Mouse (Mus musculus) MEL (cell line): Measurements from ENCODE around the gene Usp25. TPM values are rescaled to one million over a fixed set of nuclear protein-coding genes. Genes with fewer than 3 reads are reported as not detected.

Experiments
- DNase-seq: peaks from one replicate; pipeline ENCODE4 v3.0.0; 2011; ENCODE audit warnings: low read depth, low spot score
- H3K27ac ChIP-seq: 2 replicates; pipeline ENCODE4 v1.5.1; 2012; ENCODE audit warnings: low read depth, mild to moderate bottlenecking, control low read depth, low read length, moderate library complexity; ENCODE audit not compliant: control insufficient read depth
- H3K27me3 ChIP-seq, 2 experiments: fragments of 150-350 bp in 1 of 2; sonication (generic) in 1 of 2; 2 replicates each; pipeline ENCODE4 v1.6.1; 2012; ENCODE audit warnings: low read length in 2 of 2, mild to moderate bottlenecking in 2 of 2, improper control_type of control experiment in 1 of 2, moderate library complexity in 1 of 2; ENCODE audit not compliant: insufficient read depth in 2 of 2, control insufficient read depth in 1 of 2
- H3K36me3 ChIP-seq, 2 experiments: 2 replicates each; pipeline ENCODE4 v1.6.1; 2012 to 2014; ENCODE audit warnings: low read length in 2 of 2, improper control_type of control experiment in 1 of 2, inconsistent platforms in 1 of 2, mild to moderate bottlenecking in 1 of 2; ENCODE audit not compliant: insufficient read depth in 2 of 2, control insufficient read depth in 1 of 2
- H3K4me1 ChIP-seq, 2 experiments: fragments of 150-350 bp in 1 of 2; sonication (generic) in 1 of 2; 2 replicates each; pipeline ENCODE4 v1.6.1; 2012; ENCODE audit warnings: low read length in 2 of 2, improper control_type of control experiment in 1 of 2, mild to moderate bottlenecking in 1 of 2; ENCODE audit not compliant: insufficient read depth in 2 of 2, control insufficient read depth in 1 of 2
- H3K4me3 ChIP-seq, 2 experiments: fragments of 150-350 bp in 1 of 2; sonication (generic) in 1 of 2; 2 replicates each; pipeline ENCODE4 v1.5.1; 2012; ENCODE audit warnings: low read depth in 2 of 2, low read length in 2 of 2, mild to moderate bottlenecking in 2 of 2, moderate library complexity in 2 of 2, control low read depth in 1 of 2, improper control_type of control experiment in 1 of 2; ENCODE audit not compliant: control insufficient read depth in 1 of 2, insufficient read depth in 1 of 2
- H3K79me2 ChIP-seq: 2 replicates; pipeline ENCODE4 v1.6.1; 2012; ENCODE audit warnings: mild to moderate bottlenecking, low read length, moderate library complexity; ENCODE audit not compliant: control insufficient read depth, poor library complexity, insufficient read depth
- H3K9ac ChIP-seq: 2 replicates; pipeline ENCODE4 v1.6.1; 2012; ENCODE audit warnings: low read depth, mild to moderate bottlenecking, control low read depth, low read length, moderate library complexity; ENCODE audit not compliant: control insufficient read depth, poor library complexity, severe bottlenecking
- H3K9me3 ChIP-seq: fragments of 150-350 bp; sonication (generic); replicated peaks from 2 replicates; pipeline ENCODE4 v1.6.1; 2012; ENCODE audit warnings: mild to moderate bottlenecking, low read length, improper control_type of control experiment, moderate library complexity; ENCODE audit not compliant: insufficient read depth
- CHD1 ChIP-seq: IDR thresholded peaks from 2 replicates; pipeline ENCODE4 v1.6.1; 2012; ENCODE audit warnings: low read depth, mild to moderate bottlenecking, inconsistent platforms, low read length, improper control_type of control experiment
- EP300 ChIP-seq, 2 experiments: IDR thresholded peaks; 2 replicates each; pipeline ENCODE4 v1.6.1; 2011; ENCODE audit warnings: improper control_type of control experiment in 2 of 2, low read length in 2 of 2, low read depth in 1 of 2, mild to moderate bottlenecking in 1 of 2
- GATA1 ChIP-seq: IDR thresholded peaks from 2 replicates; pipeline ENCODE4 v1.6.1; 2011; ENCODE audit warnings: low read depth, low read length, improper control_type of control experiment
- KAT2A ChIP-seq: conservative IDR thresholded peaks from 2 replicates; pipeline ENCODE4 v1.6.1; 2012; ENCODE audit warnings: low read depth, low read length, improper control_type of control experiment, inconsistent platforms
- MAFK ChIP-seq: IDR thresholded peaks from 2 replicates; pipeline ENCODE4 v1.6.1; 2011; ENCODE audit warnings: low read depth, mild to moderate bottlenecking, low read length, improper control_type of control experiment, borderline replicate concordance
- MAZ ChIP-seq: IDR thresholded peaks from 2 replicates; pipeline ENCODE4 v1.6.1; 2012; ENCODE audit warnings: low read depth, mild to moderate bottlenecking, inconsistent platforms, low read length, improper control_type of control experiment
- MXI1 ChIP-seq: IDR thresholded peaks from 2 replicates; pipeline ENCODE4 v1.6.1; 2011; ENCODE audit warnings: mild to moderate bottlenecking, low read depth, low read length, improper control_type of control experiment
- MYB ChIP-seq: IDR thresholded peaks from 2 replicates; pipeline ENCODE4 v1.6.1; 2011; ENCODE audit warnings: mild to moderate bottlenecking, low read depth, low read length, improper control_type of control experiment
- POLR2A ChIP-seq, 2 experiments: IDR thresholded peaks; 2 replicates each; pipeline ENCODE4 v1.6.1; 2011 to 2012; ENCODE audit warnings: low read length in 2 of 2, mild to moderate bottlenecking in 2 of 2, control low read depth in 1 of 2, improper control_type of control experiment in 1 of 2, low read depth in 1 of 2, moderate library complexity in 1 of 2; ENCODE audit not compliant: control insufficient read depth in 1 of 2, insufficient read depth in 1 of 2, poor library complexity in 1 of 2
- POLR2AphosphoS5 ChIP-seq: IDR thresholded peaks from 2 replicates; pipeline ENCODE4 v1.6.1; 2012; ENCODE audit warnings: low read depth, borderline replicate concordance, mild to moderate bottlenecking, inconsistent platforms, low read length, moderate library complexity, mixed read lengths
- RAD21 ChIP-seq: IDR thresholded peaks from 2 replicates; pipeline ENCODE4 v1.6.1; 2011; ENCODE audit warnings: mild to moderate bottlenecking, low read depth, low read length, improper control_type of control experiment
- SMC3 ChIP-seq: IDR thresholded peaks from 2 replicates; pipeline ENCODE4 v1.6.1; 2011; ENCODE audit warnings: low read depth, low read length, improper control_type of control experiment
- UBTF ChIP-seq: IDR thresholded peaks from 2 replicates; pipeline ENCODE4 v1.6.1; 2012; ENCODE audit warnings: low read depth, mild to moderate bottlenecking, inconsistent platforms, low read length, improper control_type of control experiment, moderate library complexity, borderline replicate concordance; ENCODE audit not compliant: insufficient read depth
- USF2 ChIP-seq, 2 experiments: IDR thresholded peaks; 2 replicates each; pipeline ENCODE4 v1.6.1; 2011 to 2012; ENCODE audit warnings: improper control_type of control experiment in 2 of 2, low read length in 2 of 2, borderline replicate concordance in 1 of 2, inconsistent platforms in 1 of 2, low read depth in 1 of 2, mild to moderate bottlenecking in 1 of 2; ENCODE audit not compliant: insufficient read depth in 1 of 2
- ZC3H11A ChIP-seq: IDR thresholded peaks from 2 replicates; pipeline ENCODE4 v1.6.1; 2012; ENCODE audit warnings: low read depth, mild to moderate bottlenecking, inconsistent platforms, low read length, improper control_type of control experiment
- ZKSCAN1 ChIP-seq: IDR thresholded peaks from 2 replicates; pipeline ENCODE4 v1.6.1; 2012; ENCODE audit warnings: low read depth, mild to moderate bottlenecking, inconsistent platforms, low read length, improper control_type of control experiment, moderate library complexity
- polyA plus RNA-seq, 2 experiments: library from polyadenylated mRNA; stranded (reverse) in 1 of 2; unstranded in 1 of 2; fragments of >175 nt in 1 of 2; fragments of >200 nt in 1 of 2; gene quantifications; 2 replicates each; pipeline versions ENCODE4 v1.2.1 to v1.2.4; 2012; ENCODE audit warnings: low replicate concordance in 2 of 2, low read depth in 1 of 2; ENCODE audit not compliant: insufficient read length in 2 of 2, insufficient read depth in 1 of 2, missing spikeins in 1 of 2
- total RNA-seq: library from RNA; depleted of rRNA; stranded (reverse); fragments of 300-350 nt; gene quantifications from 2 replicates; pipeline ENCODE4 v1.2.3, GENCODE M21; 2012

Gene Usp25
- total and polyA plus RNA-seq, 3 experiments: 43.0 to 45.6 TPM; not detected in 1

- no peak overlapping the region for H3K4me3 ChIP-seq
- no peak overlapping the region for H3K27ac ChIP-seq
- no peaks in the 10 kb centered on the region for H3K9me3 ChIP-seq
- H3K36me3 ChIP-seq: peaks cover 0 to 22% of the 10 kb centered on the region in 2 experiments; a peak in 2 of 4 replicates
- no peaks in the 10 kb centered on the region for H3K27me3 ChIP-seq
- DNase-seq: no peak
- no peak for TF ChIP-seq RAD21
- TF ChIP-seq UBTF: no peak
- TF ChIP-seq ZKSCAN1: no peak
- TF ChIP-seq MYB: no peak
- TF ChIP-seq CHD1: no peak
- no peak for TF ChIP-seq POLR2AphosphoS5
- no peak for TF ChIP-seq GATA1
- no peak for TF ChIP-seq ZC3H11A
- no peak for TF ChIP-seq SMC3
- TF ChIP-seq EP300 (IDR thresholded peaks at IDR 0.05; ENCODE audit: low read depth in 1 of 2, low read length in 2 of 2): no peak
- no peak for TF ChIP-seq MAFK
- TF ChIP-seq USF2 (IDR thresholded peaks at IDR 0.05; ENCODE audit: borderline replicate concordance in 1 of 2, insufficient read depth in 1 of 2, low read depth in 1 of 2, low read length in 2 of 2): no peak
- TF ChIP-seq POLR2A (IDR thresholded peaks at IDR 0.05; ENCODE audit: control insufficient read depth in 1 of 2, insufficient read depth in 1 of 2, low read depth in 1 of 2, low read length in 2 of 2, poor library complexity in 1 of 2): no peak
- peaks cover 13 to 15% of the 10 kb centered on the region in 2 experiments for H3K4me1 ChIP-seq
- no peak overlapping the region for H3K9ac ChIP-seq
- H3K79me2 ChIP-seq: peaks cover 59% of the 10 kb centered on the region
Observed at GRCm38 (mm10) chr16:77017931-77018330, 4.4 kb downstream of the Usp25 start.

GRCm38 (mm10) chr16:77020190-77020589, 6.7 kb downstream of the Usp25 start:
- H3K4me1 ChIP-seq: peaks cover 21 to 28% of the 10 kb centered on the region in 2 experiments
- DNase-seq: no peak
- no peak overlapping the region for H3K27ac ChIP-seq
- H3K79me2 ChIP-seq: peaks cover 58% of the 10 kb centered on the region
- H3K36me3 ChIP-seq: peaks cover 0 to 39% of the 10 kb centered on the region in 2 experiments; a peak in 2 of 4 replicates
- TF ChIP-seq KAT2A (no peak), MXI1 (no peak), POLR2A (IDR thresholded peaks at IDR 0.05; ENCODE audit: control insufficient read depth in 1 of 2, insufficient read depth in 1 of 2, low read depth in 1 of 2, low read length in 2 of 2, poor library complexity in 1 of 2) (no peak), GATA1 (no peak), POLR2AphosphoS5 (no peak), MAZ (no peak)
- H3K9ac ChIP-seq: no peak overlapping the region
- H3K27me3 ChIP-seq: no peaks in the 10 kb centered on the region
- no peaks in the 10 kb centered on the region for H3K9me3 ChIP-seq
- no peak overlapping the region for H3K4me3 ChIP-seq
